Mouse (Mus musculus) lung, adult 10 weeks (tissue): ENCODE measurements around the gene Zfp281. TPM values are rescaled to one million over a fixed set of nuclear protein-coding genes. Genes with fewer than 3 reads are reported as not detected.

Experiments
- polyA plus RNA-seq: library from polyadenylated mRNA; stranded (reverse); fragments of 350-450 nt; fragmentation: Illumina TruSeq; extraction: RNeasy Lipid Tissue Mini Kit (QIAGEN cat#74804); gene quantifications from one replicate; pipeline ENCODE4 v1.2.3, GENCODE M21; 2014; ENCODE audit warnings: low read depth, low replicate concordance; ENCODE audit not compliant: insufficient read depth

The Zfp281 gene
- 7.5 TPM for polyA plus RNA-seq

GRCm38 (mm10) chr1:136624146-136625018 lies at the start of gene Zfp281:
TSS of gene Zfp281 (plus strand) at chr1:136624901.

Other genes with a start within 250 kb of the Zfp281 start
- 4.2 TPM for gene Ddx59, start 209.6 kb upstream of the Zfp281 start, polyA plus RNA-seq
- gene Kif14, start 158.6 kb upstream of the Zfp281 start, polyA plus RNA-seq: 0.12 TPM